21 mouse cellular contexts compared by ENCODE assay signal in the genomic region with DNA sequence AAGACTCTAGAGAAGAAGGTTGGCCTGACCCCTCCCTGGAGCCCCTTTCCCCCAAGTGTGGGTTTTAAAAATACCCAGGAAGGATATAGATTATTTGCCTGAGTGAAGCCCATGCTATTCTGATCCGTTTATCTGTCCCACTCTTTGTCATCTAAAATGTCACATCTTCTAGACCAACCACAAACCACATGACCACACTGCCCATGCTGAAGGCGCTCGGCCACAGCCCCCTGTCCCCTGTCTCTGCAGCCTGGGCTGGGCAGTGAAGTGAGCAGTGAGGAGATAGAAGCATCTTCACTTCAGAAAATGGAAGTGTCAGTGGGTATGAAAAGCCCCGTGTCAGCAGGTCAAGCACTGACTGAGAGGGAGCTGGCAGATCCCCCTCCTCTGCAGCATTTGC. TPM values are rescaled to one million over a fixed set of nuclear protein-coding genes. Genes with fewer than 3 reads are reported as not detected.
A peak's percentile ranks its signal among the peaks of the same experiment; 100 is the strongest.
DNase-seq lines count a peak whose midpoint lies in the region; ATAC-seq and TF ChIP-seq lines count a peak whose summit lies in the region.
"Had no signal": no experiment of that assay in that cellular context is flagged by ENCODE, and none has a peak within 500 bp of the region (broad histone marks: within the 10 kb centered on the region; RNA-seq: fewer than 3 reads in every experiment).

No protein-coding gene starts in this region.

- no peak for TF ChIP-seq EP300 in liver, postnatal 0 days (IDR thresholded peaks at IDR 0.05; ENCODE audit: low read depth)

- H3K4me3 ChIP-seq in liver, postnatal 0 days (ENCODE audit: low read depth, low read length): no peak overlapping the region
- no peak overlapping the region for H3K4me3 ChIP-seq in liver, embryonic 11.5 days (ENCODE audit: low read depth, low read length)
- no peak overlapping the region for H3K4me3 ChIP-seq in bone marrow, adult 2 months (replicated peaks; ENCODE audit: control insufficient read depth, low read depth, low read length)
- no peak overlapping the region for H3K4me3 ChIP-seq in kidney, adult 2 months (ENCODE audit: insufficient read depth, low read depth, low read length)
- H3K4me3 ChIP-seq: forebrain, embryonic 13.5 days; gastrocnemius, adult 2 months; heart, embryonic 10.5 days; hindbrain, embryonic 13.5 days had no signal

- H3K9ac ChIP-seq in liver, postnatal 0 days (replicated peaks): no peak overlapping the region
- H3K9ac ChIP-seq in liver, embryonic 11.5 days (ENCODE audit: low read depth, low read length): no peak overlapping the region
- H3K9ac ChIP-seq: forebrain, embryonic 13.5 days; hindbrain, embryonic 13.5 days had no signal

- H3K9me3 ChIP-seq in liver, postnatal 0 days (ENCODE audit: low read length): no peaks in the 10 kb centered on the region
- H3K9me3 ChIP-seq in liver, embryonic 11.5 days (ENCODE audit: control insufficient read depth, low read length): no peaks in the 10 kb centered on the region
- H3K9me3 ChIP-seq: forebrain, embryonic 13.5 days; heart, embryonic 10.5 days; hindbrain, embryonic 13.5 days had no signal

- no peaks in the 10 kb centered on the region for H3K4me1 ChIP-seq in liver, postnatal 0 days (ENCODE audit: insufficient read depth)
- no peaks in the 10 kb centered on the region for H3K4me1 ChIP-seq in liver, embryonic 11.5 days (replicated peaks; ENCODE audit: control insufficient read depth, insufficient read depth, low read length)
- H3K4me1 ChIP-seq in bone marrow, adult 2 months (ENCODE audit: control insufficient read depth, insufficient read depth, low read length): peaks cover 18% of the 10 kb centered on the region
- H3K4me1 ChIP-seq in kidney, adult 2 months (ENCODE audit: control insufficient read depth, insufficient read depth, low read length): no peaks in the 10 kb centered on the region

- 42% methylated on average over 4 of the region's 4 CpGs for WGBS in liver, postnatal 0 days (ENCODE audit: insufficient replicate concordance)
- 36% methylated on average over 4 of the region's 4 CpGs for WGBS in liver, embryonic 11.5 days
- WGBS in bone marrow, adult 2 months: 20% methylated on average over 4 of the region's 4 CpGs
- 67% methylated on average over 4 of the region's 4 CpGs for WGBS in kidney, adult 2 months

- TF ChIP-seq CTCF in liver, postnatal 0 days (IDR thresholded peaks at IDR 0.05; ENCODE audit: low read depth): no peak
- TF ChIP-seq CTCF in bone marrow, adult 2 months (IDR thresholded peaks at IDR 0.05; ENCODE audit: control insufficient read depth, insufficient read depth, low read length): no peak
- TF ChIP-seq CTCF in kidney, adult 2 months (conservative IDR thresholded peaks at IDR 0.05; ENCODE audit: insufficient read depth, insufficient read length, low read depth, low read length): no peak

- peak overlapping the region; percentile 34; the same call in 1 of the 2 replicates for H3K27ac ChIP-seq in liver, postnatal 0 days (ENCODE audit: low read depth)
- H3K27ac ChIP-seq in liver, embryonic 11.5 days (ENCODE audit: low read depth, low read length): no peak overlapping the region
- H3K27ac ChIP-seq in bone marrow, adult 2 months (ENCODE audit: control insufficient read depth, insufficient read depth, low read depth, low read length, poor library complexity): peak overlapping the region; percentile 30
- no peak overlapping the region for H3K27ac ChIP-seq in kidney, adult 2 months (ENCODE audit: insufficient read depth, low read depth, low read length)
- H3K27ac ChIP-seq: forebrain, embryonic 13.5 days; gastrocnemius, adult 2 months; heart, embryonic 10.5 days; hindbrain, embryonic 13.5 days had no signal

- DNase-seq in liver, postnatal 0 days: no peak
- DNase-seq in liver, embryonic 11.5 days (ENCODE audit: low spot score): no peak
- no peak for DNase-seq in kidney, adult 2 months
- DNase-seq in embryo, embryonic 10 days (ENCODE audit: low spot score): no peak
- DNase-seq in layer of hippocampus, adult 9-10 months (ENCODE audit: low spot score): no peak
- DNase-seq: adrenal gland, adult 8-10 months; adrenal gland, postnatal 36 days; cerebellum, adult 11 months; cerebellum, adult 8-10 months; cerebellum, postnatal 14 days; gastrocnemius, adult 2 months; gastrocnemius, postnatal 25 days; heart, postnatal 10 days; heart, postnatal 4 days had no signal

- no peak for ATAC-seq in liver, postnatal 0 days
- no peak; the same call in 1 of the 2 replicates for ATAC-seq in liver, embryonic 11.5 days (replicated peaks; ENCODE audit: low FRiP score)
- peak; percentile 15; the same call in 1 of the 2 replicates for ATAC-seq in granulocyte monocyte progenitor cell, adult 5-6 weeks (replicated peaks; ENCODE audit: poor library complexity, severe bottlenecking)
- ATAC-seq: forebrain, embryonic 13.5 days; hindbrain, postnatal 0 days had no signal

- no peaks in the 10 kb centered on the region for H3K36me3 ChIP-seq in liver, postnatal 0 days (replicated peaks; ENCODE audit: insufficient read depth, low read length)
- no peaks in the 10 kb centered on the region for H3K36me3 ChIP-seq in liver, embryonic 11.5 days (ENCODE audit: control insufficient read depth, insufficient read depth, low read length)
- no peaks in the 10 kb centered on the region for H3K36me3 ChIP-seq in kidney, adult 2 months (ENCODE audit: control insufficient read depth, insufficient read depth, low read length)
- H3K36me3 ChIP-seq: G1E; heart, embryonic 10.5 days; hindbrain, embryonic 13.5 days had no signal

- no peak overlapping the region for H3K4me2 ChIP-seq in liver, postnatal 0 days (ENCODE audit: low read depth, low read length)
- no peak overlapping the region for H3K4me2 ChIP-seq in liver, embryonic 11.5 days
- H3K4me2 ChIP-seq: forebrain, embryonic 13.5 days; hindbrain, embryonic 13.5 days had no signal

- TF ChIP-seq POLR2A in bone marrow, adult 2 months (IDR thresholded peaks at IDR 0.05; ENCODE audit: borderline replicate concordance, control insufficient read depth, low read depth, low read length): no peak
- no peak for TF ChIP-seq POLR2A in kidney, adult 2 months (IDR thresholded peaks at IDR 0.05; ENCODE audit: low read depth, low read length)

- H3K27me3 ChIP-seq in liver, postnatal 0 days (ENCODE audit: insufficient read depth, low read length): no peaks in the 10 kb centered on the region
- H3K27me3 ChIP-seq in liver, embryonic 11.5 days (replicated peaks; ENCODE audit: control insufficient read depth, insufficient read depth, low read length): no peaks in the 10 kb centered on the region
- H3K27me3 ChIP-seq in kidney, adult 2 months (replicated peaks; ENCODE audit: control insufficient read depth, insufficient read depth, low read length): no peaks in the 10 kb centered on the region
- H3K27me3 ChIP-seq: forebrain, embryonic 13.5 days had no signal

RNA-seq across cellular contexts. Expression of gene Diras2, which starts 11.6 kb away (rescaled TPM):
- polyA plus RNA-seq in liver, postnatal 0 days (2015; fragmentation: Nextera tagmentation; extraction: Ambion mirVana): 0.12 and 0.19 TPM in 2 replicates
- 0.05 and 0.10 TPM in 2 replicates for polyA plus RNA-seq in liver, embryonic 11.5 days (2014; fragmentation: Nextera tagmentation; extraction: Ambion mirVana)
- 3.1 and 5.9 TPM in 2 replicates for polyA plus RNA-seq in bone marrow, adult 2 months (2011; ENCODE audit: insufficient read depth, insufficient read length, low replicate concordance, missing spikeins)
- total RNA-seq in granulocyte monocyte progenitor cell, adult 5-6 weeks (2014; fragmentation: Nextera tagmentation): 1.4 and 3.8 TPM in 2 replicates
- 2.7 and 4.5 TPM in 2 replicates for total RNA-seq in granulocyte monocyte progenitor cell, adult 5-6 weeks (2017)
- polyA plus RNA-seq in kidney, adult 2 months (2012; rRNA removed): 0.08 and 0.10 TPM in 2 replicates
- polyA plus RNA-seq: G1E had no signal

RNA-seq across cellular contexts. Expression of gene Syk, which starts 40.3 kb away (rescaled TPM):
- polyA plus RNA-seq in liver, postnatal 0 days (2015; fragmentation: Nextera tagmentation; extraction: Ambion mirVana): 6.0 and 6.8 TPM in 2 replicates
- polyA plus RNA-seq in liver, embryonic 11.5 days (2014; fragmentation: Nextera tagmentation; extraction: Ambion mirVana): 10.1 and 10.7 TPM in 2 replicates
- polyA plus RNA-seq in bone marrow, adult 2 months (2011; ENCODE audit: insufficient read depth, insufficient read length, low replicate concordance, missing spikeins): 52.8 and 120 TPM in 2 replicates
- total RNA-seq in granulocyte monocyte progenitor cell, adult 5-6 weeks (2014; fragmentation: Nextera tagmentation): 60.0 and 80.7 TPM in 2 replicates
- 64.1 and 70.9 TPM in 2 replicates for total RNA-seq in granulocyte monocyte progenitor cell, adult 5-6 weeks (2017)
- polyA plus RNA-seq in kidney, adult 2 months (2012; rRNA removed): 1.9 and 4.7 TPM in 2 replicates
- polyA plus RNA-seq: G1E had no signal

Comparison
In these comparisons a context has a peak if more than half of its experiments do, and no peak if none do; other contexts are left out.
1. H3K27ac ChIP-seq: peak in liver, postnatal 0 days (single experiment) and bone marrow, adult 2 months (single experiment); none in liver, embryonic 11.5 days (single experiment) and kidney, adult 2 months (single experiment).